Mouse (Mus musculus) ES-Bruce4 (cell line): Measurements from ENCODE around the gene Hoxd4. TPM values are rescaled to one million over a fixed set of nuclear protein-coding genes. Genes with fewer than 3 reads are reported as not detected.

Experiments used
- H3K27ac ChIP-seq: 2 replicates; pipeline ENCODE4 v1.5.1; 2012; ENCODE audit warnings: low read length, inconsistent platforms; ENCODE audit not compliant: insufficient read depth
- H3K27me3 ChIP-seq: 2 replicates; pipeline ENCODE4 v1.6.1; 2012; ENCODE audit warnings: mild to moderate bottlenecking, low read length, inconsistent platforms; ENCODE audit not compliant: control insufficient read depth, poor library complexity, insufficient read depth, severe bottlenecking
- H3K36me3 ChIP-seq: 2 replicates; pipeline ENCODE4 v1.6.1; 2012; ENCODE audit warnings: inconsistent platforms, mild to moderate bottlenecking, low read length, moderate library complexity; ENCODE audit not compliant: control insufficient read depth, poor library complexity, insufficient read depth, severe bottlenecking
- H3K4me1 ChIP-seq: one replicate; pipeline ENCODE4 v1.8.1; 2011; ENCODE audit warnings: low read length; ENCODE audit not compliant: control insufficient read depth, insufficient read depth
- H3K4me3 ChIP-seq: 2 replicates; pipeline ENCODE4 v1.5.1; 2011; ENCODE audit warnings: low read depth, mild to moderate bottlenecking, low read length
- H3K9ac ChIP-seq: 2 replicates; pipeline ENCODE4 v1.6.1; 2012; ENCODE audit warnings: low read depth, mild to moderate bottlenecking, inconsistent platforms; ENCODE audit not compliant: poor library complexity, severe bottlenecking
- H3K9me3 ChIP-seq: replicated peaks from 2 replicates; pipeline ENCODE4 v1.6.1; 2012; ENCODE audit warnings: mild to moderate bottlenecking, low read length, inconsistent platforms; ENCODE audit not compliant: control insufficient read depth, poor library complexity, insufficient read depth, severe bottlenecking
- CTCF ChIP-seq: IDR thresholded peaks from one replicate; pipeline ENCODE4 v1.8.1; 2011; ENCODE audit warnings: low read depth, low read length
- EP300 ChIP-seq: IDR thresholded peaks from 2 replicates; pipeline ENCODE4 v1.6.1; 2011; ENCODE audit warnings: low read depth, low read length; ENCODE audit not compliant: insufficient read depth
- POLR2A ChIP-seq: IDR thresholded peaks from one replicate; pipeline ENCODE4 v1.8.1; 2011; ENCODE audit warnings: low read length; ENCODE audit not compliant: insufficient read depth
- polyA plus RNA-seq: library from polyadenylated mRNA; stranded (reverse); fragments of >200 nt; gene quantifications from 2 replicates; pipeline ENCODE4 v1.2.4, GENCODE M21; 2011; ENCODE audit warnings: low read depth; ENCODE audit not compliant: missing spikeins, insufficient read depth, insufficient read length

Hoxd4 gene
- polyA plus RNA-seq, 1 experiment, result 0.40 TPM

DNA sequence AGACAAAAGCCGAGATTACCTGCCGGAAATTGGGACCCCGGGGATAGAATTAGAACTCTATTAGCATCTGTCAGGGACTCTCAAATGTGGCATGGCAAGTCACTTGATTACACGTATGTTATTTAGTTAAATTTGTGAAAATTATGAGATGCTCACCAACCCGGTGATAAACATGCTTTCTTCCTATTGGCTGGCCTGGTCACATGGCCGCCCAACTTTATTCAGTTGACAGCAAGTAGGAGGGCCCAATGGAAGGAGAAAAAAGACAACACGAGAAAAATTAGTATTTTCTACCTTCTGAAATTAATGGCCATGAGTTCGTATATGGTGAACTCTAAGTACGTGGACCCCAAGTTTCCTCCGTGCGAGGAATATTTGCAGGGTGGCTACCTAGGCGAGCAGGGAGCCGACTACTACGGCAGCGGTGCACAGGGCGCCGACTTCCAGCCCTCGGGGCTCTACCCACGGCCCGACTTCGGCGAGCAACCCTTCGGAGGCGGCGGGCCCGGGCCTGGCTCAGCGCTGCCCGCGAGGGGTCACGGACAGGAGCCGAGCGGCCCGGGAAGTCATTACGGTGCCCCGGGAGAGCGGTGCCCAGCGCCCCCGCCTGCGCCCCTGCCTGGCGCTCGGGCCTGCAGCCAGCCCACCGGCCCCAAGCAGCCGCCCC lies 15.4 kb downstream of the Hoxd4 start:
- no peaks in the 10 kb centered on the region for H3K9me3 ChIP-seq
- H3K36me3 ChIP-seq, result no peaks in the 10 kb centered on the region
- H3K27me3 ChIP-seq, result peaks cover 38% of the 10 kb centered on the region
- peak overlapping the region; percentile 63 for H3K4me3 ChIP-seq
- H3K9ac ChIP-seq, result peak overlapping the region; percentile 41
- H3K27ac ChIP-seq, result no peak overlapping the region
- no peak for TF ChIP-seq CTCF
- no peak for TF ChIP-seq EP300
- no peak for TF ChIP-seq POLR2A
- no peaks in the 10 kb centered on the region for H3K4me1 ChIP-seq

DNA sequence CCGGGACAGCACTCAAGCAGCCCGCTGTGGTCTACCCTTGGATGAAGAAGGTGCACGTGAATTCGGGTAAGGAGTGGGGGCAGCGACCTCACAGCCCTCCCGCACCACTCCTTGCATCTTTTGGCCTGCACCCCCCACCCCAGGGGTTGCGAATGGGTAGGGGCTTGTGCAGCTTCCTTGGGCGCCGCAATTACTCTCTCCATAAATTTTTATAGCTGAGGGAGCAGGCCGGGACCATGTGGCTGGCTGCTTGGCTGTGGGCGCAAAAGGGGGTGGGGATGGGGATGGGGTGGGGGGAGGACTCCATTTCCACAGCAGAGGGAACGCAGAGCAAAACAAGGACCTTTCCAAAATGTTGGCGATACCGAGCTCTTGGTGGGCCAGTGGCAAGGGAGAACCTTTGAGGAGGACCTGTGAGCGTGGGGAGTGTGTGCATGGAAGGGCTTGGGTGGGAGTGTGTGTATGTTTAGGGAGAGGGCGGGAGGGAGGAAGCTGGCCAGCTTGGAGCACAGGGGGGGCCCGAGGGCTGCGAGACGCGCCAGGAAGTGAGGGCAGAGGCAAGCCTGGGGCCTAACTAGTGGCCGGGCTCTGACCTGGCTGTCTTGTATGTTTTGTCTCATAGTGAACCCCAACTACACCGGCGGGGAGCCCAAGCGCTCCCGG lies 16.0 kb downstream of the Hoxd4 start:
- TF ChIP-seq EP300 (no peak), POLR2A (no peak), CTCF (no peak)
- Histone ChIP-seq H3K36me3 (no peaks in the 10 kb centered on the region), H3K4me3 (peak overlapping the region; percentile 63), H3K9ac (peak overlapping the region; percentile 41), H3K4me1 (no peaks in the 10 kb centered on the region), H3K27ac (no peak overlapping the region), H3K27me3 (peaks cover 39% of the 10 kb centered on the region), H3K9me3 (no peaks in the 10 kb centered on the region)

DNA sequence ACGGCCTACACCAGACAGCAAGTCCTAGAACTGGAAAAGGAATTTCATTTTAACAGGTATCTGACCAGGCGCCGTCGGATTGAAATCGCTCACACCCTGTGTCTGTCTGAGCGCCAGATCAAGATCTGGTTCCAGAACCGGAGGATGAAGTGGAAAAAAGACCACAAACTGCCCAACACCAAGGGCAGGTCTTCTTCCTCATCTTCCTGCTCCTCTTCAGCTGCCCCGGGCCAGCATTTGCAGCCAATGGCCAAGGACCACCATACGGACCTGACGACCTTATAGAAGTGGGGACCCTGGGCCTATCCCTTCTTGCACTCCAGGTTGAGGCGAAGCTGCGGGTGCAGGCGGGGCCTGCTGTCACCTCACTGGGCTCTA lies 16.6 kb downstream of the Hoxd4 start:
- Histone ChIP-seq H3K9me3 (no peaks in the 10 kb centered on the region), H3K27ac (no peak overlapping the region), H3K4me1 (no peaks in the 10 kb centered on the region), H3K9ac (peak overlapping the region; percentile 41; the same call in 1 of the 2 replicates), H3K4me3 (peak overlapping the region; percentile 21; the same call in 1 of the 2 replicates), H3K36me3 (no peaks in the 10 kb centered on the region), H3K27me3 (peaks cover 42% of the 10 kb centered on the region)
- TF ChIP-seq EP300 (no peak), CTCF (no peak), POLR2A (no peak)

DNA sequence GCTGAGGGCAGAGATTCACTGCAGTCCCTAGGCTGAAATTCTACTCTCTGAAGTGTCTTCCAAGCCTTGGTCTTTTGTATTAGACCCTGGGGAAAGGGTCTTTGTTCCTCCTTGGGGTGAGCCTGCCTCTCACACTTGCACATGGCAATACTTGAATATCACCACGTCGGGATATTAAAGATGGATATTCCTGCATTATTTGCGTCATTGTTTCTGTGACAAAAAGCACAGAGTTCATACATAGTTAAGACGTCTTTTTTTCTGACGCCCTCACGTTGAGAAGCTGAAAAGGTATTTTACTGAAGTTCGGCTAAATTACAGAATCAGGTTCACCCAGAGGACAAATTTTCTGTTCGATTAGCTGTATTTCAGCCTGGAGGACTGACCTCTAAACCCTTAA lies 18.6 kb downstream of the Hoxd4 start:
- Histone ChIP-seq H3K36me3 (no peaks in the 10 kb centered on the region), H3K27ac (no peak overlapping the region), H3K9ac (no peak overlapping the region), H3K4me3 (no peak overlapping the region), H3K27me3 (peaks cover 44% of the 10 kb centered on the region), H3K9me3 (no peaks in the 10 kb centered on the region), H3K4me1 (no peaks in the 10 kb centered on the region)
- no peak for TF ChIP-seq POLR2A
- TF ChIP-seq CTCF, result no peak
- TF ChIP-seq EP300, result no peak

DNA sequence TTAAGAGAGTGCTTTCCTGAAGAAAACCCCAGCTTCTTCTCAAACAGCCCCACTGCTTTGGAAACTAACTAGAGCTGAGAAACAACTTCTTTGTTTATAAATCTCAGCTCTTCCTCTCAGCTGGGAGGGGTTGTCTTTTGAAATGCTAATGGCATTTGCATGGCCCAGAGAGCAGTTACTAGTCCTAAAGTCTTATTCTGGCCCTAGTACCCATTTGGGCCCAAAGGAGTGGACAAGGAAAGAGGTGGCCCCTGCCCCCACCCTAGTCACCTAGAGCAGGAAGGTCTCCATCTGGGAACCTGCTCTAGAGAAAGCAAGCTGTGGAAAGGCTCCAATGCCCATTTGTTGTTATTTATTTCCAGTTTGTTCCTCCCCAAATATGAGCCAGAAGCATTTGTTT lies 19.3 kb downstream of the Hoxd4 start:
- Histone ChIP-seq H3K9me3 (no peaks in the 10 kb centered on the region), H3K27ac (no peak overlapping the region), H3K36me3 (no peaks in the 10 kb centered on the region), H3K4me3 (no peak overlapping the region), H3K4me1 (no peaks in the 10 kb centered on the region), H3K9ac (no peak overlapping the region), H3K27me3 (peaks cover 46% of the 10 kb centered on the region)
- TF ChIP-seq CTCF, result no peak
- TF ChIP-seq POLR2A, result no peak
- TF ChIP-seq EP300, result no peak

DNA sequence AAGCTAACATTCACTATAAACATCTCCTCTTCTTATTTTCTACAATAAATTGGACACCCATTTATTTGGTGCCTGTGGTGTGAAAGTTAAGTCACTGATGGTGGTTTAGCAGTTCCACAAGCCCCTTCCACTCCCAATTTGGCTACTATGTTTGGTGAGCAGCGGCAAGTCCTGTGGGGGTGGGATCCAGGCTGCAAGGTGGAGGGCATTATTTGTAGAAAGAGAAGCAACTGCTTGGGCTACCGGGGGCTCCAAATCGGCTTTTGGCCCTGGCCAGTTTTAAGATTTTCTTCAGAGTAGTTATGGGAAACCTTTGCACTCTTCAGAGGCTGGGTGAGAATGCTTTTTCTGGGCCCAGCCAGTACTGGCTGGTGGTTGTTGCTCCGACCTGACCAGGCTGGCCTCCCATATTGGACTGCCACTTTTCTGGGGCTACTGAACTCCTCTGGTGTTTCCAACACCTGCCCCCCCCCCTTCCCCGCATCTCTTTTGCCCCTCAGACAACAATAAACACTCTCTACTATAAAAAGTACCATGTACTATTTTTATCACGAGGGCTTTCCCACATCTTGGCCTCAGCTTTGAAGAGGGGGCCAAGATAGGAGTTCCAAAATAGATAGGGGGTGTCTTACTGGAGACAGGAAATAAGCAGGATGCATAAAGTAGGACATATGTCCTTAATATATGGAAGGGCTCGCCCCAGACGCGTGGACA lies 20.2 kb downstream of the Hoxd4 start:
- Histone ChIP-seq H3K9ac (no peak overlapping the region), H3K27ac (no peak overlapping the region), H3K9me3 (no peaks in the 10 kb centered on the region), H3K27me3 (peaks cover 49% of the 10 kb centered on the region), H3K36me3 (no peaks in the 10 kb centered on the region), H3K4me3 (no peak overlapping the region), H3K4me1 (no peaks in the 10 kb centered on the region)
- TF ChIP-seq POLR2A (no peak), EP300 (no peak), CTCF (no peak)
